Mouse (Mus musculus): ENCODE results near the gene Gm45785. TPM values are rescaled to one million over a fixed set of nuclear protein-coding genes. Genes with fewer than 3 reads are reported as not detected.
A peak's percentile ranks its signal among the peaks of the same experiment; 100 is the strongest.

Gene Gm45785
- polyA plus RNA-seq, 1 experiment: not detected

GRCm38 (mm10) chr7:140835758-140836087, 20.4 kb downstream of the Gm45785 start:
- TF ChIP-seq POLR2A (IDR thresholded peaks at IDR 0.05; ENCODE audit: borderline replicate concordance, extremely low read depth, low read depth, low read length): no peak
- no peak for TF ChIP-seq CTCF (IDR thresholded peaks at IDR 0.05; ENCODE audit: insufficient read depth, low read length)
- no peak for DNase-seq
- 73% methylated on average over 2 of the region's 2 CpGs for WGBS
- Histone ChIP-seq H3K4me3 (replicated peaks; ENCODE audit: extremely low read depth, low read depth, low read length) (peak overlapping the region; percentile 20), H3K4me1 (ENCODE audit: control insufficient read depth, insufficient read depth, low read length) (no peaks in the 10 kb centered on the region)

GRCm38 (mm10) chr7:140834968-140835757, 21.0 kb downstream of the Gm45785 start, which contains the start of gene Urah:
TSS of gene Urah (plus strand) at chr7:140835018.
- Histone ChIP-seq H3K4me3 (replicated peaks; ENCODE audit: extremely low read depth, low read depth, low read length) (peak within 1 kb of the TSS; percentile 20), H3K4me1 (ENCODE audit: control insufficient read depth, insufficient read depth, low read length) (no peaks in the 10 kb centered on the region)
- TF ChIP-seq POLR2A (IDR thresholded peaks at IDR 0.05; ENCODE audit: borderline replicate concordance, extremely low read depth, low read depth, low read length) (no peak), CTCF (IDR thresholded peaks at IDR 0.05; ENCODE audit: insufficient read depth, low read length) (no peak)
- peak; percentile 52 for DNase-seq
- 43% methylated on average over 20 of the region's 20 CpGs for WGBS

GRCm38 (mm10) chr7:140833341-140833740, 22.8 kb downstream of the Gm45785 start:
- DNase-seq: no peak
- WGBS: 84% methylated on average over 4 of the region's 4 CpGs
- TF ChIP-seq POLR2A (IDR thresholded peaks at IDR 0.05; ENCODE audit: borderline replicate concordance, extremely low read depth, low read depth, low read length): no peak
- TF ChIP-seq CTCF (IDR thresholded peaks at IDR 0.05; ENCODE audit: insufficient read depth, low read length): no peak
- Histone ChIP-seq H3K4me3 (replicated peaks; ENCODE audit: extremely low read depth, low read depth, low read length) (no peak overlapping the region), H3K4me1 (ENCODE audit: control insufficient read depth, insufficient read depth, low read length) (no peaks in the 10 kb centered on the region)

- 0 out of 2 replicates have a peak, but pooled peaks cover 2% of the 10 kb centered on the region for H3K4me1 ChIP-seq (ENCODE audit: control insufficient read depth, insufficient read depth, low read length)
- no peak for DNase-seq
- TF ChIP-seq POLR2A (IDR thresholded peaks at IDR 0.05; ENCODE audit: borderline replicate concordance, extremely low read depth, low read depth, low read length) (no peak), CTCF (IDR thresholded peaks at IDR 0.05; ENCODE audit: insufficient read depth, low read length) (no peak)
- H3K4me3 ChIP-seq (replicated peaks; ENCODE audit: extremely low read depth, low read depth, low read length): no peak overlapping the region
- 52% methylated on average over 6 of the region's 6 CpGs for WGBS
Observed at GRCm38 (mm10) chr7:140831447-140831846, 24.7 kb downstream of the Gm45785 start.

GRCm38 (mm10) chr7:140828171-140828881, 27.8 kb downstream of the Gm45785 start:
- 17% methylated on average over 8 of the region's 8 CpGs for WGBS
- no peak for TF ChIP-seq CTCF (IDR thresholded peaks at IDR 0.05; ENCODE audit: insufficient read depth, low read length)
- no peak for DNase-seq
- Histone ChIP-seq H3K4me3 (replicated peaks; ENCODE audit: extremely low read depth, low read depth, low read length) (peak overlapping the region; percentile 13), H3K4me1 (ENCODE audit: control insufficient read depth, insufficient read depth, low read length) (0 out of 2 replicates have a peak, but pooled peaks cover 2% of the 10 kb centered on the region)

- WGBS: 84% methylated on average over 4 of the region's 4 CpGs
- DNase-seq: no peak
- TF ChIP-seq CTCF (IDR thresholded peaks at IDR 0.05; ENCODE audit: insufficient read depth, low read length) (no peak), POLR2A (IDR thresholded peaks at IDR 0.05; ENCODE audit: borderline replicate concordance, extremely low read depth, low read depth, low read length) (no peak)
- H3K4me3 ChIP-seq (replicated peaks; ENCODE audit: extremely low read depth, low read depth, low read length): no peak overlapping the region
- no peaks in the 10 kb centered on the region for H3K4me1 ChIP-seq (ENCODE audit: control insufficient read depth, insufficient read depth, low read length)
Observed at GRCm38 (mm10) chr7:140822731-140823130, 33.4 kb downstream of the Gm45785 start.

GRCm38 (mm10) chr7:140821653-140822329, 34.3 kb downstream of the Gm45785 start, which contains the start of gene Zfp941:
TSS of gene Zfp941 (minus strand) at chr7:140822178.
- H3K4me3 ChIP-seq (replicated peaks; ENCODE audit: extremely low read depth, low read depth, low read length): peak within 1 kb of the TSS; percentile 33
- H3K4me1 ChIP-seq (ENCODE audit: control insufficient read depth, insufficient read depth, low read length): no peaks in the 10 kb centered on the region
- no peak for DNase-seq
- WGBS: 3% methylated on average over 21 of the region's 21 CpGs
- no peak for TF ChIP-seq CTCF (IDR thresholded peaks at IDR 0.05; ENCODE audit: insufficient read depth, low read length)
- no peak for TF ChIP-seq POLR2A (IDR thresholded peaks at IDR 0.05; ENCODE audit: borderline replicate concordance, extremely low read depth, low read depth, low read length)

- TF ChIP-seq CTCF (IDR thresholded peaks at IDR 0.05; ENCODE audit: insufficient read depth, low read length) (no peak), POLR2A (IDR thresholded peaks at IDR 0.05; ENCODE audit: borderline replicate concordance, extremely low read depth, low read depth, low read length) (no peak)
- DNase-seq: no peak
- Histone ChIP-seq H3K4me1 (ENCODE audit: control insufficient read depth, insufficient read depth, low read length) (no peaks in the 10 kb centered on the region), H3K4me3 (replicated peaks; ENCODE audit: extremely low read depth, low read depth, low read length) (no peak overlapping the region)
- 56% methylated on average over 5 of the region's 5 CpGs for WGBS
Observed at GRCm38 (mm10) chr7:140821305-140821652, 34.9 kb downstream of the Gm45785 start.

GRCm38 (mm10) chr7:140820173-140820572, 36.0 kb downstream of the Gm45785 start:
- TF ChIP-seq CTCF (IDR thresholded peaks at IDR 0.05; ENCODE audit: insufficient read depth, low read length): no peak
- WGBS: 46% methylated on average over 4 of the region's 4 CpGs
- no peak for DNase-seq
- H3K4me1 ChIP-seq (ENCODE audit: control insufficient read depth, insufficient read depth, low read length): no peaks in the 10 kb centered on the region
- H3K4me3 ChIP-seq (replicated peaks; ENCODE audit: extremely low read depth, low read depth, low read length): no peak overlapping the region

Measured in lung, adult 2 months (tissue).